Mouse (Mus musculus) neural tube, embryonic 14.5 days (tissue): Measurements from ENCODE around the gene Tcn2. TPM values are rescaled to one million over a fixed set of nuclear protein-coding genes. Genes with fewer than 3 reads are reported as not detected.
A peak's percentile ranks its signal among the peaks of the same experiment; 100 is the strongest.
"Not testable (repeated sequence)": the region's sequence is repeated elsewhere in the genome, so short reads cannot be mapped to it uniquely, and the experiment has no call there.

Source experiments
- ATAC-seq: fragments of 200-750 bp; cut with Nextera tagmentation; 2 replicates; pipeline ENCODE4 v1.8.0; 2017; ENCODE audit warnings: low read depth, mild to moderate bottlenecking, moderate TSS enrichment, moderate library complexity
- H3K27ac ChIP-seq: fragments of 300-500 bp; sonication (generic); 2 replicates; pipeline ENCODE4 v1.5.1; 2014; ENCODE audit warnings: low read depth, mild to moderate bottlenecking, control low read depth, low read length, moderate library complexity, mixed read lengths
- H3K27me3 ChIP-seq: fragments of 300-500 bp; sonication (generic); 2 replicates; pipeline ENCODE4 v1.6.1; 2014; ENCODE audit warnings: low read length; ENCODE audit not compliant: control insufficient read depth, insufficient read depth
- H3K36me3 ChIP-seq: fragments of 300-500 bp; sonication (generic); 2 replicates; pipeline ENCODE4 v1.6.1; 2014; ENCODE audit warnings: low read length, mixed read lengths; ENCODE audit not compliant: control insufficient read depth, insufficient read depth
- H3K4me1 ChIP-seq: fragments of 300-500 bp; sonication (generic); 2 replicates; pipeline ENCODE4 v1.6.1; 2014; ENCODE audit warnings: low read length; ENCODE audit not compliant: control insufficient read depth, insufficient read depth
- H3K4me2 ChIP-seq: fragments of 300-500 bp; sonication (generic); 2 replicates; pipeline ENCODE4 v1.6.1; 2014; ENCODE audit warnings: mild to moderate bottlenecking, low read depth, low read length, control low read depth
- H3K4me3 ChIP-seq: fragments of 300-500 bp; sonication (generic); 2 replicates; pipeline ENCODE4 v1.5.1; 2014; ENCODE audit warnings: low read depth, low read length, control low read depth, mixed read lengths
- H3K9ac ChIP-seq: fragments of 300-500 bp; sonication (generic); replicated peaks from 2 replicates; pipeline ENCODE4 v1.6.1; 2014; ENCODE audit warnings: low read depth, mild to moderate bottlenecking, control low read depth, low read length, mixed read lengths
- H3K9me3 ChIP-seq: fragments of 300-500 bp; sonication (generic); 2 replicates; pipeline ENCODE4 v1.6.1; 2016; ENCODE audit warnings: low read length; ENCODE audit not compliant: control insufficient read depth
- WGBS: fragments of 180-500 bp; shearing (Covaris S2); extraction: QIAGEN DNeasy Blood & Tissue Kit; methylation state at CpG from one replicate; pipeline ENCODE4 v1.1.7; 2014; 5-methylcytosine and 5-hydroxymethylcytosine counted together
- polyA plus RNA-seq: library from polyadenylated mRNA; unstranded; fragments of >200 nt; fragmentation: Nextera tagmentation; extraction: Ambion mirVana; gene quantifications from 2 replicates; pipeline ENCODE4 v1.2.1, GENCODE M21; 2014

Tcn2 gene
- polyA plus RNA-seq, 1 experiment from 2014 or later, result 15.4 TPM

DNA sequence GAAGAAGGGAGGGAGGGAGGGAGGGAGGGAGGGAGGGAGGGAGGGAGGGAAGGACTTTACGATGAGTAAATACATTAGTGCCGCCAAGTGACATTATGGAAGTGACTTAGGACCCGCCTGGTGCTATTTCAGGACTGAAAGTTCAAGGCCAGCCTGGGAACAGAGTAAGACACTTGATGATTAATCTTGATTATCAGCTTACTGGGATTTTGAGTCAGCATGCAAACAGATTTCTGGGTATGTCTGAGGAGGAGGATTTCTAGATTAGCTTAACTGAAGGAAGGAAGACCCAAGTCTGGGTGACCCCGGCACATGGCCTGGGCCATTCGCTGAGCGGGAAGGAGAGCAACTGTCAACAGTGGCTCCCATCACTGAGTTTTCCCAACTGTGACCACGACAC, 11.5 kb downstream of the Tcn2 start:
- Histone ChIP-seq H3K4me1 (no peaks in the 10 kb centered on the region), H3K27me3 (no peaks in the 10 kb centered on the region), H3K9me3 (no peaks in the 10 kb centered on the region), H3K4me3 (no peak overlapping the region), H3K36me3 (no peaks in the 10 kb centered on the region; the same call in 1 of the 2 replicates), H3K9ac (no peak overlapping the region), H3K4me2 (no peak overlapping the region), H3K27ac (no peak overlapping the region)
- ATAC-seq, result no peak
- WGBS, result 94% methylated on average over 7 of the region's 7 CpGs

DNA sequence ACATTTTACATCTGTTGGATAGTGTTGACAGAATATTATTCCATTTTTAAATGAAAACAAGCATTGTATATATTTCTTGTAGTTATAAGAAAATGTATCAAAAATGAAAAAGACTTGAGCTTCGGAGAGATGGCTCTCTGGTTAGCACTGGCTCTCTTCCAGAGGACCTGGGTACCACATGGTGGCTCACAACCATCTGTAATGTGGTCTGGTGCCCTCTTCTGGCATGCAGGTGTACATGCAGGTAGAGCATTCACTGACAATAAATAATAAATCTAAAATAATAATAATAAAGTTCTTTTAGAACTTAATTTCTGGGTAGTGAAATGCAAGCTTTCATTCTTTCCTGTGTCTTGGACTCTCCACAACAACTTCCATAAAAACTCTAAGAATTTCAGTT, 13.2 kb downstream of the Tcn2 start:
- Histone ChIP-seq H3K27me3 (no peaks in the 10 kb centered on the region), H3K9ac (no peak overlapping the region), H3K4me3 (no peak overlapping the region), H3K4me1 (no peaks in the 10 kb centered on the region), H3K36me3 (no peaks in the 10 kb centered on the region; the same call in 1 of the 2 replicates), H3K27ac (no peak overlapping the region), H3K9me3 (no peaks in the 10 kb centered on the region), H3K4me2 (no peak overlapping the region)
- WGBS, result 49% methylated on average over 1 of the region's 1 CpGs
- ATAC-seq, result no peak

DNA sequence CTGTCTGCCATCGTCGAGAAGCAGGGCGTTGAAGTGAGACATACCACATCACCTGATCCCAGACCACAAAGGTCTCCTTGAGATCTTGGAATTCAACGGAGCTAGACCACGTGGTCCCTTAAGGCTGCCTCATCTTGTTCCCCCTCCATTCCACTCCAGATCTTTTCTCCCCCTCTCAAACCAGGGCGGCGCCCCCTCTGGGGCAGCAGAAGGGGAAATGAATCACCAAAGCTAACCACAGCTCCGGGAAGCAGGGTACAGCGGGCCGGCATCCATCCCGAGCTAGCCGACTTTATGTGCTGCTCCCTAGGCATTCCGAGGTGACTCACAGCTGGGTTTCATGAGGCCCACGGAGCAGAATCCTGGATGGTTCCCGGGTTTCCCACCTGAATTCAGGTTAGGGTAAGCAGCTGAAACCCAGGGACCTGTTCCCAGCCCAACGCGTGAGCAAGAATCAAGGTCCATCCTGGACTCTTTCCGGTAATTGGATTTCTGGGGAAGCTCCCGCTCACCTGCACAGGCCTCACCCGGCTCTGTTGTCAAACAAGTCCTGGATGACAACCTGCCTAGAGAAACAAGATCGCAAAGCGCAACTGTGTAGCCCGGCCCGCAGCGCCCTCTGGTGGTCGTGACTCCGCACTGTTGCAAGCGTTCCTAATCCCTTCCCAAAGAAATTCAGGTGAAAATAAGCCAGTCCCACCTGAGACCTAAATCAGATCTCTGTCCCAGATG, 17.7 kb downstream of the Tcn2 start, which contains the start of gene Slc35e4:
Gene Slc35e4, minus strand, starts transcription at position 556 of the 732 bp plus-strand sequence.
- Histone ChIP-seq H3K4me1 (peaks cover 29% of the 10 kb centered on the region), H3K4me2 (peak within 1 kb of the TSS; percentile 93), H3K27me3 (no peaks in the 10 kb centered on the region), H3K4me3 (peak within 1 kb of the TSS; percentile 61), H3K9ac (peak within 1 kb of the TSS; percentile 66), H3K36me3 (no peaks in the 10 kb centered on the region), H3K9me3 (no peaks in the 10 kb centered on the region), H3K27ac (peak within 1 kb of the TSS; percentile 71)
- under 1% methylated on average over 27 of the region's 28 CpGs for WGBS
- peak; percentile 76 for ATAC-seq

DNA sequence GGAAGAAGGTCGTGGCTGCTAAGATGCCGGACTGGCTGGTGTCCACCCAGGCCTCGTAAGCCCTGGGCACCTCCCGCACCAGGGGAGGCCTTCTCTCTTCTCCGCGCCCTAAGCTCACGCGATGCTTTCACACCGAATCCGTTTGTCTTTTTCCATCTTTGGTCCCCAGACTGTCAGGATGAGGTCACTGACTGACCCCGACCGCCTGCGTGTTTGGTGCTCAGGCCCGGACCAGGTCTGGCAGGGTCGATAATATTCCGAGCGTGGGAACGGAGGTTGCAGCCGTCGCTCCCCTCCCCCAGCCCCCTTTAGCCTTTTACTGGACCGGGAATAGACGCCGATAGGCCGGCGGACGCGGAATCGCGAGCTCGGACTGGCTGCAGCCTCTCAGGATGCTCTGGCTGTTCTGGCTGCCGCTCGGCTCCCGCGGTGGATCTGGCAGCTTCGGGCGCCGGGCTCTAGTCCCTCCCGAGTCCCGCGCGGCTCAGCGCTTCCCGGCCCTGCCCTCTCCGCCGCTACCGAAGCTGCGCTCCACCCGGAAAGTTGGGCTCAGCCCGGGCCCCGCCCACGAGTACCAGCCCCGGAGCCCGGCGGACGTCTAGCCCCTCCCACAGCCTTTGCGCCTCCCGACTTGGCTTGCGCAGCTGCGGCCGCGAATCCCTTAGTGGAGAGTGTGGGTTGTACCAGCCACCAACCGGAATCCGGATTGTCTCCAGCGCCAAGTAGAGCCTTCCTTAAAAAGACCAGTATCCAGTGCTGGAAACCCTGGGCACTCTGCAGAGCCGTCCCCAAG, 18.4 kb downstream of the Tcn2 start:
- peak overlapping the region; percentile 61 for H3K4me3 ChIP-seq
- no peaks in the 10 kb centered on the region for H3K27me3 ChIP-seq
- peaks cover 33% of the 10 kb centered on the region for H3K4me1 ChIP-seq
- H3K36me3 ChIP-seq, result no peaks in the 10 kb centered on the region
- H3K27ac ChIP-seq, result peak overlapping the region; percentile 71
- peak overlapping the region; percentile 66 for H3K9ac ChIP-seq
- under 1% methylated on average over 65 of the region's 65 CpGs for WGBS
- peak; percentile 84 for ATAC-seq
- peak overlapping the region; percentile 93 for H3K4me2 ChIP-seq
- H3K9me3 ChIP-seq, result no peaks in the 10 kb centered on the region

DNA sequence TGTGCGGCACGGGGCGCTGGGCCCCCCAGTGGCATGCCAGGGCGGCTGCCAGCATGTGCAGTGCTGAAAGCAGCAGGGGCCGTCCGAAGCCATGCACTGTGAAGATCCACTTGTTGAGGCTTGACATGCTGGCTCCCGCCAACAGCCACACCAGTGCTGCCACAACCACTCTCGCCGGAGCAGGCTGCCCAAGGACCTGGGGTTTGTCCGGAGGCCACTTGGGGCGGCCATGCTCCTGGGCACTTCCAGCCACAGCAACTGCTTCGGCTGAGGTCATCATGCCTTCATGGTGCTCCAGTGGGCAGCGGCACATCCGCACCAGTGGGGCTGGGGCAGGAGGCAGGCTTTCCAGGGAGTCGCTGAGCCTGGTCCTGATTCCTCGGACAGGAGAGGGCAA, 19.1 kb downstream of the Tcn2 start:
- peak; percentile 31; the same call in 1 of the 2 replicates for ATAC-seq

DNA sequence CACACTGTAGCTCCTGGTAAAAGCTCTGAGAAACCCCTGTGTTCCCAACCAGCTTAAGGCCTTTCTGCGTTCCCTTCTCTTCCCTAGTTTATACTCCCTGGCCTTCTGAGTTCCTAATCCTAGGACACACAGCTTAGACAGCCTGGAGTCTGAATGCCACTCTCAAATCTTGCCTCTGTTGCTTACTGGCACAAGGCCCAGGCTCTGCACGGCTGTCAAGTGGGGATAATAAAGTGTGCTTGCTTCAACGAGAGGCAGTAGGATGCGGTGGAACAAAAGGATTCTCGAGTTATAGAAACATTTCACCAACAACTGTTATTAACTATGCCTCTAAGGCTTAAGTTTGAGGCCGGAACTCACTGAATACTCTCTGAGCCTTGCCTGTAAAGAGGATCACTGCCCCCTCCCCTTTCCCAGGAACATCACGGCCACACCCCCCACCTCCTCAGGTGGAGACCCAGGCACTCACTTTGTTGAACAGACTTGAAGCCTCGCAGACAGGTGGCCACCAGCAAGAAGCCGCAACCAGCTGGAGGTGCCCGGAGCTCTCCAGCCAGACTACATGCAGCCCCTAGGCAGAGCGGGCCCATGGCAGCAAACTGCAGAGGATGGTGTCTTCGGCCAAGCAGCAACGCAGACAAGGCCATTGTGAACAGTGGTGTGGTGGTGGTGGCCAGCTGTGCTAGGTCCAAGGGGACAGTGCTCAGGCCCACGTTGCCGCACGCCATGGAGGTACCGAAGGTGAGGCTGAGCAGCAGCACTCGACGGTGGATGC, 19.7 kb downstream of the Tcn2 start:
- H3K4me1 ChIP-seq, result peaks cover 33% of the 10 kb centered on the region
- peak overlapping the region; percentile 61 for H3K4me3 ChIP-seq
- 9% methylated on average over 19 of the region's 19 CpGs for WGBS
- peak overlapping the region; percentile 0; the same call in 1 of the 2 replicates for H3K27ac ChIP-seq
- H3K9ac ChIP-seq, result peak overlapping the region; percentile 66
- no peaks in the 10 kb centered on the region for H3K9me3 ChIP-seq
- peak overlapping the region; percentile 93 for H3K4me2 ChIP-seq
- ATAC-seq, result no peak
- no peaks in the 10 kb centered on the region for H3K36me3 ChIP-seq
- H3K27me3 ChIP-seq, result no peaks in the 10 kb centered on the region

More for the DNA sequence above, 19.1 kb downstream of the Tcn2 start:
- H3K9ac ChIP-seq, result peak overlapping the region; percentile 66
- peak overlapping the region; percentile 61 for H3K4me3 ChIP-seq
- H3K27me3 ChIP-seq, result no peaks in the 10 kb centered on the region
- H3K4me1 ChIP-seq, result peaks cover 33% of the 10 kb centered on the region
- H3K27ac ChIP-seq, result peak overlapping the region; percentile 71; the same call in 1 of the 2 replicates
- no peaks in the 10 kb centered on the region for H3K9me3 ChIP-seq
- H3K4me2 ChIP-seq, result peak overlapping the region; percentile 93
- no peaks in the 10 kb centered on the region for H3K36me3 ChIP-seq
- WGBS, result 4% methylated on average over 16 of the region's 16 CpGs

DNA sequence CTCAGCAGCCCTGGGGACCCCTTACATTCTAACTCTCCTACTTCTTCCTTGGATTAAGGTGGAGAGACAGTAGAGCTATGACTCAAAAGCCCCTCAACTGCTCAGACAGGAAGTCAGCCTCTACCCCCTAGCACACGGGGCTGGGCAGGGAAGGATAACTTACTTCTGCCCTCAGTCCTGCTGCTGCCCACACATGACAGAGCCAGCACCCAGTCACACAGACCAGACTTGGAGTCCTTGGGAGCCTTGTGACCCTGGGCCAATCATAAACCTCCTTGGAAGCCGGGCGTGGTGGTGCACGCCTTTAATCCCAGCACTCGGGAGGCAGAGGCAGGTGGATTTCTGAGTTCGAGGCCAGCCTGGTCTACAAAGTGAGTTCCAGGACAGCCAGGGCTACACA, 20.5 kb downstream of the Tcn2 start:
- ATAC-seq, H3K36me3 ChIP-seq, H3K9me3 ChIP-seq, H3K27me3 ChIP-seq, H3K27ac ChIP-seq: not testable (repeated sequence)
- 91% methylated on average over 5 of the region's 6 CpGs for WGBS
- Histone ChIP-seq H3K9ac (0 out of 2 replicates have a peak overlapping the region, but pooled peaks have one; percentile 25), H3K4me3 (0 out of 2 replicates have a peak overlapping the region, but pooled peaks have one; percentile 9), H3K4me1 (peaks cover 33% of the 10 kb centered on the region), H3K4me2 (peak overlapping the region; percentile 93)

DNA sequence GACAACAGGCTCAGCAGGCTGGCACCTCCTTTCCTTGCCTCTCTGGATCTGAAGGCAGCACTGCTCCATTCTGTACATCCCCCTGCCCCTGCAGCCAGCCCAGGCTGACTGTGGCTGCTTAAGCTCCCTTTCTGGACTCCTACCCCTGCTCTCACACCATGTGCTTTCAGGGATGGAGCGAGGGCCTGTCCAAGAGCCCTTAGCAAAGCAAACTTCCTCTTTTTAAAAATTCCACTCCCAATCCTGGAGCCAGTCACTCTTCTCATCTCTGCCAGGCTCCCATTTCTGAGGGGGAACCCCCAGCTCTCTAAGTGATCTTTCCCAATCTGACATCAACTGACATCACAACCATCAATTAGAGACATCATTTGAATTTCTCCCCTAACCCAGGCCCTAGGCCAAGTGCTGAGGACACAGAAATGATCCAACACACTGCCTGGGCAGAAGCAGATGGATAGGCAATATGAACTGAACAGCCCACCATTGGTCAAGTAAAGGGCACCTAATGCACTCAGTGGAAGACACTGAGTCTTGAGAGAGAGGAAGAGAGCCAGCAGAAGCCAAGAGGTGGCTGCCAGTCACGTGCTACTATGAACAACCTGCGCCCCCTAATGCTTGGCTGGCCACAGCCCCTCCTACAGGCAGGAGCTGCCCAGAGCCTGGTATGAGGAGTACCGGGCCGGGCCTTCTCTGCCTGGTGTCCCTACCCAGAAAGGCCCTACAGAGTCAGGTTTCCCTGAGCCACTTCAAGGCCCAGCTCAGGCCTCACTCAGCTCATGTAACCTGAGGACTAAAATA, 21.2 kb downstream of the Tcn2 start:
- no peaks in the 10 kb centered on the region for H3K27me3 ChIP-seq
- 0 out of 2 replicates have a peak overlapping the region, but pooled peaks have one; percentile 9 for H3K4me3 ChIP-seq
- H3K4me2 ChIP-seq, result peak overlapping the region; percentile 93
- no peaks in the 10 kb centered on the region; the same call in 1 of the 2 replicates for H3K36me3 ChIP-seq
- no peaks in the 10 kb centered on the region for H3K9me3 ChIP-seq
- H3K9ac ChIP-seq, result 0 out of 2 replicates have a peak overlapping the region, but pooled peaks have one; percentile 25
- no peak for ATAC-seq
- no peak overlapping the region for H3K27ac ChIP-seq
- WGBS, result 54% methylated on average over 5 of the region's 5 CpGs
- H3K4me1 ChIP-seq, result peaks cover 33% of the 10 kb centered on the region
